Mouse (Mus musculus) MEL (cell line): Measurements from ENCODE around the gene Kctd11. TPM values are rescaled to one million over a fixed set of nuclear protein-coding genes. Genes with fewer than 3 reads are reported as not detected.
A peak's percentile ranks its signal among the peaks of the same experiment; 100 is the strongest.

Source experiments
- DNase-seq: peaks from one replicate; pipeline ENCODE4 v3.0.0; 2011; ENCODE audit warnings: low read depth, low spot score
- H3K27ac ChIP-seq: 2 replicates; pipeline ENCODE4 v1.5.1; 2012; ENCODE audit warnings: low read depth, mild to moderate bottlenecking, control low read depth, low read length, moderate library complexity; ENCODE audit not compliant: control insufficient read depth
- H3K27me3 ChIP-seq, 2 experiments: fragments of 150-350 bp in 1 of 2; sonication (generic) in 1 of 2; 2 replicates each; pipeline ENCODE4 v1.6.1; 2012; ENCODE audit warnings: low read length in 2 of 2, mild to moderate bottlenecking in 2 of 2, improper control_type of control experiment in 1 of 2, moderate library complexity in 1 of 2; ENCODE audit not compliant: insufficient read depth in 2 of 2, control insufficient read depth in 1 of 2
- H3K36me3 ChIP-seq, 2 experiments: 2 replicates each; pipeline ENCODE4 v1.6.1; 2012 to 2014; ENCODE audit warnings: low read length in 2 of 2, improper control_type of control experiment in 1 of 2, inconsistent platforms in 1 of 2, mild to moderate bottlenecking in 1 of 2; ENCODE audit not compliant: insufficient read depth in 2 of 2, control insufficient read depth in 1 of 2
- H3K4me1 ChIP-seq, 2 experiments: fragments of 150-350 bp in 1 of 2; sonication (generic) in 1 of 2; 2 replicates each; pipeline ENCODE4 v1.6.1; 2012; ENCODE audit warnings: low read length in 2 of 2, improper control_type of control experiment in 1 of 2, mild to moderate bottlenecking in 1 of 2; ENCODE audit not compliant: insufficient read depth in 2 of 2, control insufficient read depth in 1 of 2
- H3K4me3 ChIP-seq, 2 experiments: fragments of 150-350 bp in 1 of 2; sonication (generic) in 1 of 2; 2 replicates each; pipeline ENCODE4 v1.5.1; 2012; ENCODE audit warnings: low read depth in 2 of 2, low read length in 2 of 2, mild to moderate bottlenecking in 2 of 2, moderate library complexity in 2 of 2, control low read depth in 1 of 2, improper control_type of control experiment in 1 of 2; ENCODE audit not compliant: control insufficient read depth in 1 of 2, insufficient read depth in 1 of 2
- H3K79me2 ChIP-seq: 2 replicates; pipeline ENCODE4 v1.6.1; 2012; ENCODE audit warnings: mild to moderate bottlenecking, low read length, moderate library complexity; ENCODE audit not compliant: control insufficient read depth, poor library complexity, insufficient read depth
- H3K9ac ChIP-seq: 2 replicates; pipeline ENCODE4 v1.6.1; 2012; ENCODE audit warnings: low read depth, mild to moderate bottlenecking, control low read depth, low read length, moderate library complexity; ENCODE audit not compliant: control insufficient read depth, poor library complexity, severe bottlenecking
- H3K9me3 ChIP-seq: fragments of 150-350 bp; sonication (generic); replicated peaks from 2 replicates; pipeline ENCODE4 v1.6.1; 2012; ENCODE audit warnings: mild to moderate bottlenecking, low read length, improper control_type of control experiment, moderate library complexity; ENCODE audit not compliant: insufficient read depth
- CHD1 ChIP-seq: IDR thresholded peaks from 2 replicates; pipeline ENCODE4 v1.6.1; 2012; ENCODE audit warnings: low read depth, mild to moderate bottlenecking, inconsistent platforms, low read length, improper control_type of control experiment
- CHD2 ChIP-seq: IDR thresholded peaks from 2 replicates; pipeline ENCODE4 v1.6.1; 2011; ENCODE audit warnings: low read length, improper control_type of control experiment
- CTCF ChIP-seq, 3 experiments: IDR thresholded peaks in 2 of 3; conservative IDR thresholded peaks in 1 of 3; 2 replicates each; pipeline ENCODE4 v1.5.1; 2011 to 2012; ENCODE audit warnings: low read length in 3 of 3, low read depth in 2 of 3, mild to moderate bottlenecking in 2 of 3, improper control_type of control experiment in 1 of 3, inconsistent platforms in 1 of 3, mixed read lengths in 1 of 3, moderate library complexity in 1 of 3; ENCODE audit not compliant: control insufficient read depth in 1 of 3, insufficient read depth in 1 of 3, poor library complexity in 1 of 3, severe bottlenecking in 1 of 3
- E2F4 ChIP-seq: IDR thresholded peaks from 2 replicates; pipeline ENCODE4 v1.6.1; 2011; ENCODE audit warnings: low read depth, low read length, improper control_type of control experiment, borderline replicate concordance
- ELF1 ChIP-seq: IDR thresholded peaks from 2 replicates; pipeline ENCODE4 v1.6.1; 2014; ENCODE audit warnings: low read depth, mild to moderate bottlenecking, inconsistent platforms, low read length, improper control_type of control experiment, moderate library complexity
- ETS1 ChIP-seq: IDR thresholded peaks from 2 replicates; pipeline ENCODE4 v1.6.1; 2012; ENCODE audit warnings: low read depth, mild to moderate bottlenecking, inconsistent platforms, low read length, improper control_type of control experiment, moderate library complexity
- GABPA ChIP-seq: IDR thresholded peaks from 2 replicates; pipeline ENCODE4 v1.6.1; 2012; ENCODE audit warnings: low read depth, mild to moderate bottlenecking, inconsistent platforms, low read length, improper control_type of control experiment, moderate library complexity
- GATA1 ChIP-seq: IDR thresholded peaks from 2 replicates; pipeline ENCODE4 v1.6.1; 2011; ENCODE audit warnings: low read depth, low read length, improper control_type of control experiment
- JUND ChIP-seq: IDR thresholded peaks from 2 replicates; pipeline ENCODE4 v1.6.1; 2011; ENCODE audit warnings: low read depth, mild to moderate bottlenecking, improper control_type of control experiment, low read length
- MAFK ChIP-seq: IDR thresholded peaks from 2 replicates; pipeline ENCODE4 v1.6.1; 2011; ENCODE audit warnings: low read depth, mild to moderate bottlenecking, low read length, improper control_type of control experiment, borderline replicate concordance
- MAX ChIP-seq: IDR thresholded peaks from 2 replicates; pipeline ENCODE4 v1.6.1; 2011; ENCODE audit warnings: low read length, improper control_type of control experiment
- MAZ ChIP-seq: IDR thresholded peaks from 2 replicates; pipeline ENCODE4 v1.6.1; 2012; ENCODE audit warnings: low read depth, mild to moderate bottlenecking, inconsistent platforms, low read length, improper control_type of control experiment
- MEF2A ChIP-seq: IDR thresholded peaks from 2 replicates; pipeline ENCODE4 v1.6.1; 2014; ENCODE audit warnings: low read depth, mild to moderate bottlenecking, inconsistent platforms, low read length, improper control_type of control experiment; ENCODE audit not compliant: poor library complexity, insufficient replicate concordance, severe bottlenecking; ENCODE audit errors: extremely low read depth
- MXI1 ChIP-seq: IDR thresholded peaks from 2 replicates; pipeline ENCODE4 v1.6.1; 2011; ENCODE audit warnings: mild to moderate bottlenecking, low read depth, low read length, improper control_type of control experiment
- NELFE ChIP-seq: IDR thresholded peaks from 2 replicates; pipeline ENCODE4 v1.6.1; 2011; ENCODE audit warnings: low read depth, low read length, improper control_type of control experiment
- NRF1 ChIP-seq: IDR thresholded peaks from 2 replicates; pipeline ENCODE4 v1.6.1; 2014; ENCODE audit warnings: low read depth, mild to moderate bottlenecking, inconsistent platforms, low read length, improper control_type of control experiment, moderate library complexity; ENCODE audit not compliant: poor library complexity, insufficient read depth, severe bottlenecking
- POLR2A ChIP-seq, 2 experiments: IDR thresholded peaks; 2 replicates each; pipeline ENCODE4 v1.6.1; 2011 to 2012; ENCODE audit warnings: low read length in 2 of 2, mild to moderate bottlenecking in 2 of 2, control low read depth in 1 of 2, improper control_type of control experiment in 1 of 2, low read depth in 1 of 2, moderate library complexity in 1 of 2; ENCODE audit not compliant: control insufficient read depth in 1 of 2, insufficient read depth in 1 of 2, poor library complexity in 1 of 2
- POLR2AphosphoS2 ChIP-seq: IDR thresholded peaks from 2 replicates; pipeline ENCODE4 v1.6.1; 2011; ENCODE audit warnings: low read length, improper control_type of control experiment
- RAD21 ChIP-seq: IDR thresholded peaks from 2 replicates; pipeline ENCODE4 v1.6.1; 2011; ENCODE audit warnings: mild to moderate bottlenecking, low read depth, low read length, improper control_type of control experiment
- SIN3A ChIP-seq: IDR thresholded peaks from 2 replicates; pipeline ENCODE4 v1.6.1; 2012; ENCODE audit warnings: low read length, improper control_type of control experiment, inconsistent platforms
- SMC3 ChIP-seq: IDR thresholded peaks from 2 replicates; pipeline ENCODE4 v1.6.1; 2011; ENCODE audit warnings: low read depth, low read length, improper control_type of control experiment
- TBP ChIP-seq: IDR thresholded peaks from 2 replicates; pipeline ENCODE4 v1.8.0; 2011; ENCODE audit warnings: low read depth, low read length, improper control_type of control experiment
- TCF12 ChIP-seq: IDR thresholded peaks from 2 replicates; pipeline ENCODE4 v1.6.1; 2014; ENCODE audit warnings: low read depth, mild to moderate bottlenecking, inconsistent platforms, low read length, improper control_type of control experiment, moderate library complexity
- UBTF ChIP-seq: IDR thresholded peaks from 2 replicates; pipeline ENCODE4 v1.6.1; 2012; ENCODE audit warnings: low read depth, mild to moderate bottlenecking, inconsistent platforms, low read length, improper control_type of control experiment, moderate library complexity, borderline replicate concordance; ENCODE audit not compliant: insufficient read depth
- USF1 ChIP-seq: IDR thresholded peaks from 2 replicates; pipeline ENCODE4 v1.6.1; 2014; ENCODE audit warnings: low read depth, mild to moderate bottlenecking, inconsistent platforms, low read length, improper control_type of control experiment, moderate library complexity
- USF2 ChIP-seq, 2 experiments: IDR thresholded peaks; 2 replicates each; pipeline ENCODE4 v1.6.1; 2011 to 2012; ENCODE audit warnings: improper control_type of control experiment in 2 of 2, low read length in 2 of 2, borderline replicate concordance in 1 of 2, inconsistent platforms in 1 of 2, low read depth in 1 of 2, mild to moderate bottlenecking in 1 of 2; ENCODE audit not compliant: insufficient read depth in 1 of 2
- ZKSCAN1 ChIP-seq: IDR thresholded peaks from 2 replicates; pipeline ENCODE4 v1.6.1; 2012; ENCODE audit warnings: low read depth, mild to moderate bottlenecking, inconsistent platforms, low read length, improper control_type of control experiment, moderate library complexity
- ZMIZ1 ChIP-seq: IDR thresholded peaks from 2 replicates; pipeline ENCODE4 v1.6.1; 2012; ENCODE audit warnings: low read depth, mild to moderate bottlenecking, inconsistent platforms, low read length, improper control_type of control experiment, moderate library complexity
- ZNF384 ChIP-seq: IDR thresholded peaks from 2 replicates; pipeline ENCODE4 v1.6.1; 2012; ENCODE audit warnings: low read depth, mild to moderate bottlenecking, inconsistent platforms, low read length, improper control_type of control experiment
- polyA plus RNA-seq, 2 experiments: library from polyadenylated mRNA; stranded (reverse) in 1 of 2; unstranded in 1 of 2; fragments of >175 nt in 1 of 2; fragments of >200 nt in 1 of 2; gene quantifications; 2 replicates each; pipeline versions ENCODE4 v1.2.1 to v1.2.4; 2012; ENCODE audit warnings: low replicate concordance in 2 of 2, low read depth in 1 of 2; ENCODE audit not compliant: insufficient read length in 2 of 2, insufficient read depth in 1 of 2, missing spikeins in 1 of 2
- total RNA-seq: library from RNA; depleted of rRNA; stranded (reverse); fragments of 300-350 nt; gene quantifications from 2 replicates; pipeline ENCODE4 v1.2.3, GENCODE M21; 2012

Kctd11 gene
- total and polyA plus RNA-seq, 3 experiments = 0.19 to 0.49 TPM; not detected in 1

DNA sequence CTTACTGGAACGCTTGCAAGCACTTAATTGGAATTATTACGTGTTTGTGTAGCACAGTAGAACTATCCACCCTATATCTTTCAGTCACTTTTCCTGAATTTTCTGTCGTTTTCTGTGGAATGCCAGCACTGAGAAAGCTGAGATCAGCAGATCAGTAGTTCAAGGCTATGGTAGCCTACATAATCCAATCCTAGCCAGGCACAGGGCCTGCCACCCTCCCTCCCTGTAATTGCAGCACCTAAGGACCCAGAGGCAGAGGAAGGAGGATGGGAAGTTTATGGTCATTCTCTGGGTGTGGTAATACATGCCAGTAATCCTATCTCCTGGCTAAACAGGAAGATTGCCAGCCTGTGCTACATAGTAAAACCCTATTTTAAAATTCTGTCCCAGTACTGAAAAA lies 41.6 kb upstream of the Kctd11 start:
- H3K36me3 ChIP-seq = peaks cover 17 to 32% of the 10 kb centered on the region in 2 experiments
- H3K27me3 ChIP-seq = no peaks in the 10 kb centered on the region
- H3K9me3 ChIP-seq = no peaks in the 10 kb centered on the region
- peak overlapping the region; percentile 22 to 57 for H3K4me3 ChIP-seq
- peaks cover 34% of the 10 kb centered on the region for H3K79me2 ChIP-seq
- peak overlapping the region; percentile 98 for H3K27ac ChIP-seq
- TF ChIP-seq ETS1 (0 out of 2 replicates have a peak, but pooled peaks have one; percentile 7), MAZ (no peak), MAFK (peak; percentile 66; the same call in 1 of the 2 replicates), MEF2A (no peak), SIN3A (no peak)
- TF ChIP-seq, all 39 proteins: peak for 2
- DNase-seq = peak; percentile 60
- peak overlapping the region; percentile 89 for H3K9ac ChIP-seq
- H3K4me1 ChIP-seq = peaks cover 13 to 22% of the 10 kb centered on the region in 2 experiments

DNA sequence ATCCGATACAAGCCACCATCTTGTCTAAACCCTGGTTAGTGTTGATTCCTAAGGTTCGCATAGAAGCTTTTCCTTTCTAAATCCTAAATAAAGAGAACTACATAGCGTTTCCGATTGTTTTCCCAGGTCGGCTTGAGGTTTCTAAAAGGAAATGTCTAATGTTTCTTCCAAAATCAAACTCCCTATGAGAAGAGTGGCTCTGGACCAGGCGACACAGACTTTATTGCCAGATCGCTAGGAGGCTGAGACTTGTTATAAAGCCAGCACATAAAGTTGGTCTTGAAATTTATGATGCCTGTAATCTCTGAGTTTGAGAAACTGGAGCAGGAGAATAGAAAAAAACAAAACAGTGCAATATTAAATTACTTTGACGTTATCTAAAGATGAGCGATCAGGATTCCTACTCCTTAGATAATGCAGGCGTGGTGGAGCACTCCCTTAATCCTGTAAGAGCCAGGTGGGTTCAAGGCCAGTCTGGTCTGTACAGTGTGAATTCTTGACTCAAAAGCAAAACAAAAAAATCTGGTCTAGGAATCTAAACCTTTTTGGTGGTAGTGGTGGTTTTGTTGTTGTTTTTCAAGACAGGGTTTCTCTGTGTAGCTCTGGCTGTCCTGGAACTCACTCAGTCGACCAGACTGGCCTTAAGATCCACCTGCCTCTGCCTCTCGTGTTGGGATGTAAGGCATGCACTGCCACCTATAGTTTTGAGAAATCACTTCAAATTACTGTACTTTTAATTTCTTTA lies 41.0 kb upstream of the Kctd11 start:
- peaks cover 41% of the 10 kb centered on the region for H3K79me2 ChIP-seq
- DNase-seq = peak; percentile 70
- peak overlapping the region; percentile 57 to 77 for H3K4me3 ChIP-seq
- no peaks in the 10 kb centered on the region for H3K27me3 ChIP-seq
- H3K4me1 ChIP-seq = peaks cover 13 to 29% of the 10 kb centered on the region in 2 experiments
- H3K9me3 ChIP-seq = no peaks in the 10 kb centered on the region
- H3K36me3 ChIP-seq = peaks cover 22 to 38% of the 10 kb centered on the region in 2 experiments
- peak overlapping the region; percentile 89 for H3K9ac ChIP-seq
- H3K27ac ChIP-seq = peak overlapping the region; percentile 98
- TF ChIP-seq JUND (peak; percentile 79; the same call in 1 of the 2 replicates), ZNF384 (peak; percentile 50; the same call in 1 of the 2 replicates), NRF1 (peak; percentile 21; the same call in 1 of the 2 replicates), E2F4 (no peak), POLR2AphosphoS2 (no peak), TBP (no peak), CHD2 (no peak), POLR2A (IDR thresholded peaks at IDR 0.05; ENCODE audit: control insufficient read depth in 1 of 2, insufficient read depth in 1 of 2, low read depth in 1 of 2, low read length in 2 of 2, poor library complexity in 1 of 2) (no peak), RAD21 (peak; percentile 29), MEF2A (no peak), GATA1 (peak; percentile 84), MXI1 (no peak), ELF1 (no peak), UBTF (no peak), SIN3A (no peak; the same call in 1 of the 2 replicates), ZKSCAN1 (no peak), CHD1 (peak; percentile 97), SMC3 (no peak), CTCF (IDR thresholded peaks at IDR 0.05 in 2 of 3, conservative IDR thresholded peaks at IDR 0.05 in 1 of 3; ENCODE audit: control insufficient read depth in 1 of 3, insufficient read depth in 1 of 3, low read depth in 2 of 3, low read length in 3 of 3, poor library complexity in 1 of 3, severe bottlenecking in 1 of 3) (peak in 1 of 3 experiments; percentile 45; a peak in 2 of 6 replicates), GABPA (no peak), ZMIZ1 (peak; percentile 11; the same call in 1 of the 2 replicates), TCF12 (no peak), MAX (no peak), NELFE (no peak), USF1 (no peak), USF2 (IDR thresholded peaks at IDR 0.05; ENCODE audit: borderline replicate concordance in 1 of 2, insufficient read depth in 1 of 2, low read depth in 1 of 2, low read length in 2 of 2) (no peak)
